Mouse (Mus musculus) T-helper 17 cell (primary cell): ENCODE results near the gene Gm20767.
"Not testable (repeated sequence)": the region's sequence is repeated elsewhere in the genome, so short reads cannot be mapped to it uniquely, and the experiment has no call there.

Experiments used
- in situ Hi-C, 2 experiments: fragments of 300-600 bp; cut with MboI, MseI; formaldehyde crosslinking; loops; 1 replicate in 1 of 2; 2 replicates in 1 of 2; pipeline ENCODE4 v1.15.1; 2025; ENCODE audit warnings: high pct_unique_total_duplicates in 2 of 2

Gene Gm20767

DNA sequence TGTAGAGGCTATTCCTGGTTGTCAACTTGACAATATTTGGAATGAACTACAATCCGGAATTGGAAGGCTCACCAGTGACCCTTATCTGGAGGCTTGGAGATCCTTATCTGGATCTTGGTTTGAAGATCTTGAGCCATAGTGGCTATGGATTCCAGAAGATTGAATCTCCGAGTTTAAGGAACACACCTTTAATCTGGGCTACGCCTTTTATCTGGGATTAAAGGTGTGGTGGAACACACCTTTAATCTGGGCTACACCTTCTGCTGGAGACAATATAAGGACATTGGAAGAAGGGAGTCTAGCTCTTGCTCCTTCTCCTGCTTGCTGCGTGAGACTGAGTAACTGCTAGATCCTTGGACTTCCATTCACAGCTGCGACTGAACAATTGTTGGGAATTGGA lies at the start of gene Gm20767:
Gene Gm20767, plus strand, starts transcription at position 301 of the 400 bp plus-strand sequence.
- in situ Hi-C loops: loop anchor here in 1 of 2 experiments (5.0 kb wide), 1 partner anchor 213 kb away; the partner anchor contains the start of gene Gm21761

DNA sequence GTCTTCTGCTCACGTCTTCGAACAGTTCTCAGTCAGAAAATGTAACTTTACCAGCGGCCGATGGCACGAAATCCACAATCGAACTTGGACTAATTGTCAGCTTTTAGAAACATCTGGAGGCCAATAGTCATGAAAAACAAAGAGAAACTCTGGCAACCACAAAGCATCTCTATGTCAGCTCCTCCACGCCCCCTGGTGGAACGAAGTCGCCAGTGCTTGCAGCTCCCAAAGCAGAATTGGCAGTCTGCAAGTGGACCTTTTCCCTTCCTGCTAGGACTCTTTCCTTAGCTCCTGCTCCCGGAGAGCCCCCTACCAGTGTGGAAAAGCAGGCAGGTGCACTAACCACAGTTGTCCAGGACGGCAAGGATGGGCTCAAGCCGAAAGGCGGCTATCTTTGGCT lies 47.1 kb upstream of the Gm20767 start:
- in situ Hi-C loops: not testable (repeated sequence)

DNA sequence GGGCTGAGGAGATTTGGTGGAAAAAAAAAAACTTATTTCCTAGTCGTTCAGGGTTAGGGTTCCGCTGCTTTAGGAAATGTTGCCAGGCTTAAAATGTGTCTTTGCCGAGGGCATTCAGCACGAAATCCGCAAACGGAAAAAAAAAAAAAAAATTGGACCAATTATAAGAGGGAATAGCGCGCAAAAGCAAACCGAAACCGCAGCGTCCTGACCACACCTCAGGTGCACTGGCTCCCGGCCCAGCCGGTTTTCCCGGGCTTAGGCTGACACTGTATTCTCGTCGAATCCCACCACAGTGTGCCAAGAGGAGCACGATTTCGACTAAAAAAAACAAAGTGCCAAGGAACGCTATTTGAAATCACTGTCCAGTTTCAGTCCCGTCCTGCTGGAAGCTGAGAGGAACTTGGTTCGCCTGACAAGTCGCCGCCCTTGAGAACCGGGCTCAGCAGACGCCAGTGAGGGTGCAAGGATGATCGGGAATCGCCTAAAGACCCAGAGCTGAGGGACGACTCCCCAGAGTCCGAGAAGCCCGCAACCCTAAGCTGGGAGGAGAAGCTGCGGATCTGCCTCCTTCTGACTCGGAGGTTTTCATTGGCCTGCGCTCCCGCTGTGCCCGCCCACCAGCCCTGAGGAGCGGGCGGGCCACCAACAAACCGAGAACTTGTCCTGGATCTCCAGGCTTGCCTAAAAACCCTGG lies 43.7 kb upstream of the Gm20767 start:
- in situ Hi-C loops: not testable (repeated sequence)

DNA sequence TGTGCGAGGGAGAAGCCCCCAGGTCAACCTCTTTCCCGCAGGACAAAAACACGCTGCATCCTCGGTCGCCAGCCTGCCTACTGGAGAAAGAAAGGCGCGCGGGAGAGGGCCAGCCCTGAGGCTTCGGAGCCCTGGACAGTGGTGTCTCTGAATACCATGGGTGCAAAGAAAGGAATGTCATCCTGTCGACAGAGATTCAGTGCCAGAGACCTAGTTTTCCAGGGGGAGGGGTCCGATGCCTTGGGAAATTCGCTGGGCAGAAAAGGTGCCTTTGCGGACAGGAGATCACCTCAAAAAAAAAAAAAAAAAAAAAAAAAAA lies 43.1 kb upstream of the Gm20767 start:
- in situ Hi-C loops: not testable (repeated sequence)

DNA sequence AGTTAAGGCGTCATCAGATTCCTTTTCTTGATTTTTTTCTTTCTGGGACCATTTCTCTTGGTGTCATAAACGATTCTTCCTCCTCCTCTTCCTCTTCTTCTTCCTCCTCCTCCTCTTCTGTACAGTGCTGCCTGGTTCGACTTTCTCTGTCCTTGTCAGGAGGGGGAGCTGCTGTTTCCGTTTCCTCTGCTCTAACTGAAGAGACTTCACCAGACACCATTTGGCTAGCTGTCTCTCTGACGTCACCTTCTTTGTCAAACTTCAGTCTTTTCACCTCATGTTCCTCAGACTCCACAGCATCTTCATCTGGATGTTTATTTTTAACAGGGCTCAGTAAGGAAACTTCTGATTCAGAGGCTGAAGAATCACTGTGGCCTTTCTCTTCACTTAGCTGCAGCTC lies 40.7 kb upstream of the Gm20767 start:
- in situ Hi-C loops: not testable (repeated sequence)

DNA sequence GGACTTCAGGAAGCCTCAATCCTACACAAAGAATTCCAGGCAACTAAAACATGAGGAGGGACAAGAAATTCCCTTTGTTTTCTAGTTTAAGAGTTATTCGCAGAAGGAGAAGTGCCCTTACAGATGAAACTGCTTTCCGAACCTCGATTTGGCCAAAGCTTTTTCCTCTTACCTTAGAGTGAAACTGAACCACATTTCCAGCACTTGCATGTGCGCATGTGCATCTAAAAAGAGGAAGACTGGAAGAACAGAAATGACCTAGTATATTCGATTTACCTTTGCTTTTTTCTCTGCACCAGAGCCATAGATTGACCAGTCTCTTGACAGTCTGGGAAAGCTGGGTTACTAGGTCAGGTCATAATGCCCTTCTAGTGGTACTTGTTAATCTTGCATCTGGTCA lies 33.5 kb upstream of the Gm20767 start:
- in situ Hi-C loops: loop anchor here (5.0 kb wide), 2 partner anchors 34 to 149 kb away; no protein-coding TSS in a partner anchor

DNA sequence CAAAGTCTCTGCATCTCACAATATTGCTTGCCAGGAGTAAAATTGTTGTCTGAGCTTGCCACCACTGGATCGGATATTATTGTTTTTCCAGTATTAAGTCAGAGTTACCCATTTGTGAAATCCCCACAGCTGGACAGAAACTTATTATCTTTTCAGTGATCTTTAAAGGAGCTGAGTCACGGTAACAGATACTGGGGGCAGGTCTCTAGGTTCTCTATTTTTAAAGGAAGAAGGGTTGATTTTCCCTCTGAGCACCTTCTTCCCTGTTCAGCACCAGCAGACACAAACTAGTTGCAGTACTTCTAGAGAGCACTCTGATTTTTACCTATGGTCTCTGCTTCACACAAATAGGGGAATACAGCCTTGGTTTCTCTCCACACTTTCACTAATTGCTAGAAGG lies 33.0 kb upstream of the Gm20767 start:
- in situ Hi-C loops: loop anchor here (5.0 kb wide), 2 partner anchors 35 to 150 kb away; no protein-coding TSS in a partner anchor

DNA sequence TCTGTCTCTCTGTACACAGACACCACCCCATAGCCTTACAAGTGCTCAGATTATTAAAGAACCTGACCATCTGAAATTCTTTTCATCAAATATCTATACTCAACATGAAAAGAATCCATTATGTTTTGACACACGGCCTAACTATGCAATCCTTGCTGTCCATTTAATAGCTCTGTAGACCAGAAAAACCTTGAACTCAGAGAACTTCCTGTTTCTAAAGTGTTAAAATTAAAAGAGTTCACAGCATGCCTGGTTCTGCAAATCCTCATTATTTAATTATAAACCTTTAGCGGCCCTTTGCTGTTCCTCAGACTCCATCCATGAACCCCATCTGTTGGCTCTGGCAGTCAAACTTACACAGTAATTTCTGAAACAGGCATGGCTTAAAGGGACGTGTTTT lies 2.3 kb downstream of the Gm20767 start:
- in situ Hi-C loops: loop anchor here in 1 of 2 experiments (5.0 kb wide), 1 partner anchor 215 kb away; the partner anchor contains the start of gene Gm21761

DNA sequence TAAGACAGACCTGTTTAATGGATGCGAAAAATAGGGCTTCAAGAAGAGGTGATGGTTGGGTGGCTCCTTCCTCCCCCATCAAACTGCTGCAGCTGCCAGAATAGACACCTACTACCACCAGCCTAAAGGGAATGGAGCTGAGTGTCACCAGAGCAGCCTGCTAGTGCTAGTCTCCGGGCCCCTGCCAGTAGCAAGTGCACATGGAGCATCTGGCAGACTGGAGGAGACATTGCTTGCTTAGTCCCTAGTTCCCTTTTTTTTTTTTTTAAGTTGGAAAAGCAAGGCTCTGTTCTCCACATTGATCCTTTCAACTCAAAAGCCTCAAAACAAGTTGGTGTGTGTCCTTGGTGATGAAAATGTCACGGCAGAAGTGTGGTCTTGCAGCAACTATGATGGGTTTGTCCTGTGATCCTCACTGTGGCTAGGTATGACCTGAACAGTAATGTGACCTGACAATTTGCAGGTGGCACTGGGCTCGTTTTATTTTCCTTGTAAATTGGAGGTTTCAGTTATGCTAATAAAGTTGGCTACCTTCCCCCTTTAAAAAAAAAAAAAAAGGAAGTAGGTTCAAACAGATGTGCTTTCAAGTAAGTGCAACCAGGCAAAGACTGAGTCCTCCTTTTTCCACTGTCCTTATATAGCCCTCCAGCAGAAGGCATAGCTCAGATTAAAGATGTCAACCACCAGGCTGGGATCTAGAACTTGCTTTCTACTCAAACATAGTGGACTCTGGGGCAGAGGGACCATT lies 9.8 kb downstream of the Gm20767 start:
- in situ Hi-C loops: loop anchor here in 1 of 2 experiments (5.0 kb wide), 1 partner anchor 238 kb away; no protein-coding TSS in a partner anchor

DNA sequence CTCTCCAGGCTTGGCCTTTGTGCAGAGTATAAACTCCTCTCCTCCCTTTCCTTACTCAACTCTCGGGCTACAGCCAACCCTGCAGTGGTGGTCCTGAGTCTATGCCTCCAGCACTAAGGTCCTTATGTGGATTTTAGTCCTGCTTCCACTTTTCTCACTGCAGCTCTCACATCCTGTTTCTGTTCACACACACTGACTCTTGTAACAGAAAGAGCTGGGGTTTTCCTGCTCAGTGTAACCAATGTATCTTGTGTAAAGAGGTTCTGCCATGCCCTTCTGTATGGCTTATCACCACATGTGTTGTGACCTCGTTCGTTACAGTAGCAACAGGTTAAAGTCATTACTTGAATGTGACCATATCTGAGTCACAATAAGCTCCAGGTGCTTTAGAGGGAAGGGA lies 10.5 kb downstream of the Gm20767 start:
- in situ Hi-C loops: loop anchor here in 1 of 2 experiments (5.0 kb wide), 1 partner anchor 238 kb away; no protein-coding TSS in a partner anchor

DNA sequence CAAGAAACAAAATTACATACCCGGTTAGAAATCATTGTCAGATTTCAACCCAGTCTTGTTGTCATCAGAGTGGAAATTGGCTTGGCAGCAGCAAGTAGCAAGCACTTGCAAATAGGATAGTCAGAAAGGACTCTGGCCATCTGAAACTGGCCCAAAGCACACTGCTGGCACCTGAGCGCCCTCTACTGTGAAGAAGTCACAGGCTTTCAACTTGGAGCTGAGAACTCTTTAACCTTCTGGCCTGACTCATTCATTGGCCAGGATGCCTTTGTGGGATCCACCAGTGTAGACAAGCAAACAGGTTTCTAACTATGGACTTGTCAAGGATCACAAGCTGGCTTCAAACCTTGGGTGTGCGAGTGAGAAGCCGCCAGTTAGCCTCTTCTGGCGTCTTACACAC lies 28.3 kb downstream of the Gm20767 start:
- in situ Hi-C loops: not testable (repeated sequence)

DNA sequence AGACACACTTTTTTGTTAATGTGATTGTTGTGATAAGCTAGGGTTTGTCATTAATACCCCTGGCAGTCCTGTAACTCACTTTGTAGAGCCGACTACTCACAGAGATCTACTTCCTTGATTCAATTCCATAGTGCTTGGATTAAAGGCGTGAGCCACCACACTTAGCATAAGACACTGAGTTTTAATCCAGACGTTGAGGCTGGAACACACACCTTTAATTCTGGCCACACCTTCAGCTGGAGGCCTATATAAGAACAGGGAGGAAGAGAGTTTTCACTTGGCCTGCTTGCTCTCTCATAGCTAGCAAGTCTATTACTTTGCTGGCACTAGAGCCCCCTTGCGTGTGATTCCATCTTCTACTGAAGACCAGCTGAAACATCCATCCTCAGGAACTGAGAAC lies 32.1 kb downstream of the Gm20767 start, which contains the start of gene Gm21818:
Gene Gm21818, plus strand, starts transcription at position 301 of the 400 bp plus-strand sequence.
- in situ Hi-C loops: loop anchor here (5.0 kb wide), 1 partner anchor 275 kb away; no protein-coding TSS in a partner anchor

DNA sequence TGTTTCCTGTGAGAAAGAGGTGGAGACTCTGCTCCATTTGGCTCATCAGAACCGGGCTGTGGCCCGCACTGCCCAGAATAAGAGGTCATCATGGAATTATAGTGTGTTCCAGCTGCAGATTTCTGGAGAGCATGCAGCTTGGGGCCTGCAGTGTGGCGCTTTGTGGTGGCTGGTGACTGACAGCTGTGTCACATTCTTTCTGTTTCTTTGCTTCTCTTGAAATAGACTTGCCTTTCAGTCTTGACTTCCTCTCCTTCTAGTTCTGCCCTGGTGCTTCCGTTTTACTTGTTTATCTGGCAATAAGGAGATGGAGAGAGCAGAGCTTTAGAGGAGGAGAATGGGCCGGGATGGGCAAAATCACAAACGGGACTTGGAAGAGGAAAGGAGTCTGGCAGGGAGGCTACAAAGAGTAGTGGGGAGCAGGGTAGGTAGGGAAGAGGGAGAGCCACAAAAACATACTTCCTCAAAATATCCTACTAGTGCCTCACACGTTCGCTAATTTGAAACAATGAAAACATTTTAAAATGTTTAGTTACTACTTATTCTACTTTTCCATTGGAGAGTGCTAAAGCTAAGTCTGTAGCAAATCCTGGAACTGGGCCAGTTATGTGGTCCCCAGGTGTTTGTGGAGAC lies 56.3 kb downstream of the Gm20767 start:
- in situ Hi-C loops: loop anchor here (5.0 to 10.0 kb wide), 2 partner anchors 322 to 334 kb away; no protein-coding TSS in a partner anchor
